Mouse (Mus musculus) forelimb bud, embryonic 11.5 days (tissue): ENCODE results near the gene Acyp1.

ENCODE experiments used
- DNase-seq: peaks from one replicate; pipeline ENCODE4 v3.0.0-alpha.2; 2012; ENCODE audit warnings: low read depth, low spot score

The Acyp1 gene

GRCm38 (mm10) chr12:85287809-85288485 is at the start of gene Acyp1:
Gene Acyp1 (minus strand): TSS chr12:85288438.
- no peak for DNase-seq

GRCm38 (mm10) chr12:85337567-85338311 is 49.5 kb upstream of the Acyp1 start:
- DNase-seq: no peak

DNA sequence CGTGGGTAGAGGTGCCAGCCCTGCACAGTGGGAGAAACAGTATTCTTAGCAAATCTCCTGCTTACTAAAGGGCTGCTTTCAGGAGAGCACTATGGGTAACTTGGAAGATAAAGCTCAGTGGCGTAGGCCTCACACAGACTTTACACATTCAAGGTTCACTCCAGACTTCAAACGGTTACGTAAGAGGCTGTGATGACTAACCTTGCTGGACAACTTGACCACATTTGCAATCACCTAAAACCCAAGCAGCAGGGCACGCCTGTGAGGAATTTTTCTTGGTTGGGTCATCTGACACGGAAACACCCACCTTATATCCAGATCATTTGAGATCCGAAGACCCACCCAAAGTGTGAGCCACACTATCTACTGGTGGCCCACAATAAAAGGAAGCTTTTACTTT is 41.9 kb upstream of the Acyp1 start:
- no peak for DNase-seq

GRCm38 (mm10) chr12:85308651-85309050 is 20.4 kb upstream of the Acyp1 start:
- DNase-seq: no peak

DNA sequence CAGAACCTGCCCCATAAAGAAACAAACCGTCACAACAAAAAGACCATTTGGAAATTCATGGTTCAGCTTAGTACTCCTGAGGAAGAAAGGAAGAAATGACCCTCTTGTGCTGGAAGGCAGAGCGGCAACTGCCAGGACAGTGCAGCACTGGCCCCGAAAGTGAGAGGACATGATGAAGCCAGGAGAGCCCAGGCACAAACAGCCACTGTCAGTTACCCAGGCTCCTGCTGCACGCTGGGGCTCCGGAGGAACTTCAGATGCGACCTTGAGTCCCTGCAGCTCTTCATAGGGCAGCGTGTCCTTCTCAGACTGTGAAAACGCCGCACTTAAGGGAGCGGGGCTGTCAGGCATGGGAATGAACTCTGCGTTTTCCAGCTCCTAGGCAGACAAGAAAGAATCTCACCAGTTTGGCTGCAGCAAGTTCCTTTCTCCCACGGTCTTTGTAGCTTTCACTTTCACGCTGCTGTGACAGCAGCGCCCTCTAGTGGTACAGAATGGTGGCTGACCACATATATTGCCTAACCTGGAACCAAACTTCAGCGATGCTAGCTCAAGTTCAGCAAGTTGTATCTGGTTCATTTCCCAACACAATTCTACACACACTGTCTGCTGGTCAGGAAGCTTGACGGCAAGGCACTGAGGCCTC is 17.1 kb upstream of the Acyp1 start:
- DNase-seq: peak; percentile 93

DNA sequence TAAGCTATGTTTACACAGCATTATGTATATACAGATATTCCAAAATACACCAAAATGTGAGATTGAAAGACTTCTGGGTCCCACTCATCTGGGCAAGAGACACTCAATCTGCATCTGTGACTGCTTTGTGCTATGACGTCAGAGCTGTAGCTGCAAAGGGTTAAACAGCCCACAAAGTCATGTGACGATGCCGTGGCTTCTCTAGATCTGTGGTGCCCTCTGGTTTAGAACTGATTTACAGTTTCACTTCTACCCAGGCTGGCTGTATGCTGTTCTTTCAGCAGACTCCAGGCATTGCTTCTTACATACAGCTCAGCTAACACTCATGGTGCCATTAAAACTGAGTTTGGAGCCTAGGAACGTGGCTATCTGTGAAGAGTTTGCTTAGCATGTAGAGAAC is 16.5 kb upstream of the Acyp1 start:
- DNase-seq: no peak

GRCm38 (mm10) chr12:85303256-85303655 is 15.0 kb upstream of the Acyp1 start:
- DNase-seq: no peak

- no peak for DNase-seq
Observed at GRCm38 (mm10) chr12:85298835-85299180, 10.6 kb upstream of the Acyp1 start.

DNA sequence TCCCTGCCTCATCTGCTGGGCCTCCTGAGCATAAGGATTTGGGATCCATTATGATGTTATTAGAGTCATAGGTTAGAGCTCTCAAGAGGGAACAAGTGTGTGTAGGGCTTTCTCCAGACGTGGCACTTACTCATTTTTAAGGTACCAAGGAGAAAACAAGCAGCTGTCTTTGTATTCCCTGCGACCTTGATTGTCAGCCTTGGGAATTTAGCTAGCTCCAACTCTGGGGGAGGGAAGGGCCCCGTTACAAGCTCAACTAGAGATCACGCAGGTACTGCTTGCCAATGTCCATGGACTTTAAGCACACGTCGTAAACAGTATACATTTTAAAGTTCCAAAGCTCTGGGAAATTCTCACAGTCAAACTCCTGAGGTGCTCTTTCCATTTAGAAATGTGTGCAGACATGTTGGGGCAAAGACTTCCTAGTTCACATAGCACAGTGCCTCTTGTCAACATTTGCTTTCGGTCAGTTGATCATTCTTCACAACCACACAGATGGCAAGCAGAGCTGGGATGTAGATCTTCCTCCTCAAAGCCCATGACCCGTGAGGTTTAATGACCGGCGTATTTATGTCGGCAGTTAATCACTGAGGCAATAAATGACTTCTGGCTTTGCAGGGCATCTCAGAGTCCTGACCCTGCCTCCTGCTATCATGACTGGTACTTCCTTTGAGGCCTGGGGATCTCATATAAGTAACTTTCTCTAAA is 10.0 kb upstream of the Acyp1 start:
- DNase-seq: peak; percentile 53

DNA sequence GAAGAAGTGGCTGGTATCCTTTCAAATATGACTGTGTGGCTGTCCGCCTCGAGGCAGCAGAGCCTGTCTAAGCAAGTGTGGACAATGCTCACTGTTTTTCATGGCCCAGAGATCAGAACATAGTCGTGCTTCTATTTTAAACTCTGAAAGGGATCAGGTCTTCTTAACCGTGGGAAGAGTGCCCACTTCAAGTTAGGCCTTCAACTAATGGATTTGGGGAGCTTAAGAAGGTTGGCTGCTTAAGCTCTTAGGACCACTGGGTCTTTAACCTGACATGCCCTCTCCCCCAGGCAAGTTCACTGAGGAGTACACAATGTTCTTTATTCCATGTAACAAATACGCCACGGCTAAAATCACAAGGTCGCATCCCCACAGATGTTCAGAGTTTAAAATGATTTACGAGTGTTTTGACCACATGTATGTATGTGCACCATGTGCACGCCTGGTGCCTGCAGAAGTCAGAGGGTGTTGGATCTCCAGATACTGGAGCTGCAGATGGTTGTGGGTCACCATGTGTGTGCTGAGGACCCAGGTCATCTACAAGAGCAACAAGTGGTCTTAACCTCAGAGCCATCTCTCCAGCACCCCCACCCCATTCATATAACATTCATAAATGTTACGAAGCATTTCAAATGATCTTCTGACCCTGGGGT is 9.2 kb upstream of the Acyp1 start:
- no peak for DNase-seq

DNA sequence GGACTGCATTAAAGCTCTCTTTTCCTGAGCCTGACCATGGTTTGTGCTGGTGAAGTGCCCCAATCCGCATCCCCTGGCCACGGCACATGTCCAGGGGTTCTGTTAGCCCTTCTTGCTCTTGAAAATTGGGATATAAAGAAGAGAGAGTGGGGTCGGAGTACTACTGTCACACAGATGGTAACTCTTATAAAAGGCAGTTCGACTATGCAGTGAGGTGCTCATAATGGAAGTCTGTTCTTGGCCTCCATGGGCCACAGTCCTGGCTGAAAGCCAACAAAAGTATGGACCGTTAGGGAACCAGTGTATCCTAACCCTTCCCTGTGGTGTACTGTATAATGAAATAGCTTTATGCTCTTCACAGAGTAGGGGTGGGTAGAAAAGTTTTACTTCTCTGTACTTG is 8.7 kb upstream of the Acyp1 start:
- no peak for DNase-seq

- no peak for DNase-seq
Observed at GRCm38 (mm10) chr12:85295506-85295905, 7.3 kb upstream of the Acyp1 start.

GRCm38 (mm10) chr12:85292906-85293305 is 4.7 kb upstream of the Acyp1 start:
- DNase-seq: no peak

GRCm38 (mm10) chr12:85292288-85292687 is 4.0 kb upstream of the Acyp1 start:
- no peak for DNase-seq

DNA sequence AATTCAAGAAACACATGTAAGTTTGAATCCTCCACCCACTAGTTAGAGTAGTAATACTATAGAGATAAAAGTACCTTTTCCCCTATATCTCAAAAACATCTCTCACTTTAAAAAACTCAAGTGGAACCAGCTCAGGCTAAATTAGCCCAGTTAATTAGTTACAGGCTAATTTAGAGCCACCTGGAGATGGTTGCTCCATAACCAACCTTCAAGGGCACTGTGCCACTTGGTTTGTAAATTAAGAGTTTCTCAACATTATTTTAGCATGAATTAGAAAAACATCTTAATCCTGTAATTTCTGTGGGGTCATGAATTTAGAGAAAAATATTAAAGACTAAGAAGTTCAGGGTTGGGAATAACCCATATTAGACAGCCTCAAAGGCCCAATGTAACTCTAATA is 3.3 kb upstream of the Acyp1 start:
- DNase-seq: no peak

GRCm38 (mm10) chr12:85290633-85291032 is 2.4 kb upstream of the Acyp1 start:
- DNase-seq: no peak

DNA sequence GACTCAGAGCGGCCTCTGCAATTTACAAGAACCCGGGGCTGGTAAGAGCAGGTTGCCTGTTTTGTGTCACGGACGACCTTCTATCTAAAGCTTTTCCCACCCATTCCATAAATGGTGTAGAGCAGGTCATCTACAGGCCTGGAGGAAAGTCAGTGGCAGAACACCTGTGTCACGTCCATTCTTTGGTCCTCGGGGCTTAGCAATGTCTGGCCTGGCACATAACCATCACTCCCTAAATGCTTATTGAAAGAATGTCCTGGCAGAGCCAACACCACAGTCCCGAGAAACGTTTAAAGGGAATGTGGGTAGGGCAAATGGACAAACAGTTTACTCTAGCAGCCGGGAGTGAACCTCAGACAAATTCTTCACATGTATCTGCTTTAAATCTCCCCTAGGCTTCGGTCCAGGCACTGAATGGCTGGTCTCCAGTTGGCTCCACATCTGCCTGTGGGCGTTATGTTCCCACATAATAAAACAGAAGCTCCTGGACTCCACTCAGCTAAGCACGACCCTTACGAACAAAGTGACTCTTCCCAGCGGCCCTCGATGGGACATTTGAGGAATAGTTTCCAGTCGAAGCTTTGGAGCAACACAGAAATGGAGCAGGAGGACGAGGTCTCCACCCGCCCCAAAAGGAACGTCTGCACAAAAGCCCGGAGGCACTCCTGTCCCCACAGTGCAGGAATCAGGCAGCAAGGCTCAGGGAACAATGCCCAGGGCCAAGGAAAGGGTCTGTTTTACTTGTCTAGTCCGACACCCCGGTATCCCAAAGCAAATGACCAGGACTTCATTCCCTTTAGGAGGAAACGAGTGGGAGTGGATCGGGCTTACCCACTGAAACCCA is 1.1 kb upstream of the Acyp1 start:
- DNase-seq: no peak

DNA sequence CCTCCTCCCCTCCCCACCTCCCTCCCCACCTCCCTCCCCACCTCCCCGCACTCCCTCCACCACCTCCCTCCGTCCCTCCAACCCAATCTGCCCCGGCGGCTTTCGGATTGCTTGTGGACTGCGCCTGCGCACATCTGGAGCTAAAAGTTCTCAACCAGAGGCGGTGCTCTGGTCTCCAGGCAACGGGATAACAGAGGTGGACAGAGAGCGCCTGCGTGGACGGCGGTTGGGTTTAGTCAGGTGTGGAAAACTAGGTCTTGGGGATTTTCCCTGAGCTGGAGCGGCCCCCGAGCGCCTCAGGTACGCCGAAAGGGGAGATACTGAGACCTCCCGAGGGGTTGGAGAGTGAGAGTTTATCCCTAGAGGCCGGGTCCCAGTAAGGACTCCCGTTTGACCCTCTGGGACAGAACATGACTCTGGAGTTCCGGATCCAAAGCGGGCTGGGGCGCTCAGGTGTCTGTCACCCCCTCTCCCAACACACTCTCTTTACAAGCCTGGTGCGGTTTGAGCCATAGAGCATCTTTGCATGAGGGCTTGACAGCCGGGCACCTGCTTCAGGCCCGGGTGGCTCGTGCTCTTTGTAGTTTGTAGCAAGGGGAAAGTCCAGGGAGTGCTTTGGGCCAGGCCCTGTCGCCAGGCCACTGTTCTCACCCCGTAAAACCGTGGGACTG is 383 bp upstream of the Acyp1 start, which contains the start of gene Zc2hc1c:
Gene Zc2hc1c, plus strand, starts transcription at position 106 of the 671 bp plus-strand sequence.
- DNase-seq: peak; percentile 95

DNA sequence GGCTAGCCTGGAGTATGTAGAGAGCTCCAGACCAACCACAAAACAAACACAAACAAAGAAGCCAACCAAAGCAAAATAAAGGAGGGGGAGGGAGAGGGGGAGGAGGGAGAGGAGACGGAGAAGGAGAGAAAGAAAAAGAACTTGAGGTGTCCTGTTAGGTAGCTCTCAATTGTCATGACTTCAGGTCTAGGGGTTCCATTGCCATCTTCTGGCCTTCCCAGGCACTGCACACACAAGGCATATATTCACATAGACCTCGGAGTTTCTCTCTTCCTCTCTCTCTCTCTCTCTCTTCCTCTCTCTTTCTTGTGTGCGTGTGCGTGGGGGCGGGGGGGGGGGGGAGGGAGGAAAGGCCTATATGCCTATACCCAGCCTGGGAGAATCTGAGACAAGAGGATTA is 1.3 kb downstream of the Acyp1 start:
- no peak for DNase-seq

DNA sequence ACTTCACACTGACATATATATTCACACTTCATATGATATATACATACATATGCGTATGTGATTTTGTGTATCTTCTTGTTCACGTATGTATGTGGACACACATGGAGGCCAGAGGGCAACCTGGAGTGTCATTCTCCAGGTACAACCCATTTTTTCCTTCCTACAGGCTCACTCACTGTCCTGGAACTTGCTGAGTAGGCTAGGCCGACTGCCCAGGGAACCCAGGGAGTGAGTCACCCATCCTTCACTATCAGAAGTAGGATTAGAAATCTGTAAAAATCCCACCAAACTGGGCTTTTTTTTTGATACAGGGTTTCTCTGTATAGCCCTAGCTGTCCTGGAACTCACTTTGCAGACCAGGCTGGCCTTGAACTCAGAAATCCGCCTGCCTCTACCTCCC is 3.2 kb downstream of the Acyp1 start:
- no peak for DNase-seq
